Mouse (Mus musculus): Measurements from ENCODE around the gene Figla. TPM values are rescaled to one million over a fixed set of nuclear protein-coding genes. Genes with fewer than 3 reads are reported as not detected.
A peak's percentile ranks its signal among the peaks of the same experiment; 100 is the strongest.

Gene Figla
- total RNA-seq, 2 experiments from 2014 or later = not detected

DNA sequence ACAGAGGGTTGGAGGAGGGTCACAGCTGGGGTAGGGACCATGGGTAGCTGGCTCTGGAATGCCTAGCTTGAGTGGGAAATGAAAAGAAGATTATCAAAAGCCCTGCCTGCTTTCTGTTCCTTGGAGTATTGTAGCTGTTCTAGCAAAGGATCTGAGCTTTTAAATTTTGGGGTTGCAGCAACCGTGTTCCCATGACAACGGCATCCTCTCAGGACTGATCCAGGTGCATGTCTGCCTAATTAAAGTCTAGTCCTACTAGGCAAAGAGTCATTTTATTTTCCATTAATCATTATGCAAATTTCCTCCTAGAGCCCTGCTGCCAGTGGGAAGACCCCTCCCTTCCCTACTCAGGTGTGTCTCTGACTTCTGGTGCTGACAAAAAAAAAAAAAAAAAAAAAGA is 46.7 kb downstream of the Figla start:
- intact Hi-C loops (cut with DNase I) = no loop called here
- DNase-seq (ENCODE audit: low spot score in 2 of 2) = no peak

- intact Hi-C loops (cut with DNase I) = no loop called here
- peak; percentile 82 to 92 for DNase-seq (ENCODE audit: low spot score in 2 of 2)
Measured at GRCm38 (mm10) chr6:86064318-86065016, 48.5 kb downstream of the Figla start.

GRCm38 (mm10) chr6:86066727-86067126 is 50.8 kb downstream of the Figla start:
- DNase-seq (ENCODE audit: low spot score in 2 of 2) = no peak

DNA sequence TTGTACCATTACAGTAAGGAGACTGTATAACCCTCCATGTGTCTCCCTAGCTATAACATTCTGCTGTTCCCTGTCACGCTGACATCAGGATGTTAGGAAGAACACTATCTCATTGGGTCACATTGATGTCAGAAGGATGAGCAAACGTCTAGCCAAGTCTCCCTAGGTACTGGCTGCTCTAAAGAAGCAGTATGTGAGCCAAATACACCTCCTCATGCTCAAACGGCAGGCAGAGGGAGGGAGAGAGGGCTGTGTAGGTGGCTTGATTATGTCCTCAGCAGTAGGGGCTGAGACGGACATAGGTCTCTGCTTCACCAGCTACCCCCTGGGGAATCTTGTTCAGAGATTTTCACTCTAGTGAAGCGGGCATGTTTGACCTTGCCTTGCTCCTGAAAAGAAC is 51.2 kb downstream of the Figla start:
- DNase-seq (ENCODE audit: low spot score in 2 of 2) = peak in 1 of 2 experiments; percentile 49
- intact Hi-C loops (cut with DNase I) = no loop called here

More at GRCm38 (mm10) chr6:86066727-86067126, 50.8 kb downstream of the Figla start:
- intact Hi-C loops (cut with DNase I) = no loop called here

DNA sequence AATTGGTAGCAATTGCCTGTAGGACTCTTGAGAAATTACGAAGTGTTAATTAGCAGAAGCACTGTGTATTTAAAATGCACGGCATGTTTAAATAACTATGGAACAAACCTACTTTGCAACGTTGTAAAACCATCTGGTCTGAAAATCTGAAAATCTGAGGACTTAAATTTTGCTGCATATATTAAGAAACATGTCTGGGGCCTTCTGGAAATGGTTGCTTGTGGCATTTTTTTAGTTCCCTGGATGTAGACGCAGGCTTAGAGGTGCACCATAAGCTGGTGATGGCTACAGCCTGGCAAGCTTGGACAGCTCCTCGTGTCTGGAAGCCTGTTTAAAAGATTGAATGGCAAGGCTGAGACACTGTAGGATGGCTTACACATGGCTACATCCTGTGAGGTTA is 53.0 kb downstream of the Figla start:
- DNase-seq (ENCODE audit: low spot score in 2 of 2) = peak in 1 of 2 experiments; percentile 64
- intact Hi-C loops (cut with DNase I) = no loop called here

- intact Hi-C loops (cut with DNase I) = no loop called here
- DNase-seq (ENCODE audit: low spot score in 2 of 2) = no peak
Measured at GRCm38 (mm10) chr6:86069856-86070255, 53.9 kb downstream of the Figla start.

- intact Hi-C loops (cut with DNase I) = no loop called here
- no peak for DNase-seq (ENCODE audit: low spot score in 2 of 2)
Measured at GRCm38 (mm10) chr6:86070277-86070676, 54.3 kb downstream of the Figla start.

Other genes with a start within 250 kb of the Figla start
- gene Nat8f6, start 195.2 kb upstream of the Figla start, total RNA-seq (2021) = 1 to 10 TPM; 1.0 to 1.1 TPM
- 1 to 10 TPM; 2.2 to 3.1 TPM for gene Nat8f5, start 195.2 kb upstream of the Figla start, total RNA-seq (2021)
- 1 to 10 TPM; 1.2 to 2.0 TPM for gene Nat8, start 184.1 kb upstream of the Figla start, total RNA-seq (2021)
- 1 to 10 TPM in 1 of 2 experiments, under 1 TPM in 1; 0.76 to 1.1 TPM for gene Nat8f2, start 147.0 kb upstream of the Figla start, total RNA-seq (2021)
- 1 to 10 TPM; 3.9 to 4.2 TPM for gene Nat8f4, start 111.3 kb upstream of the Figla start, total RNA-seq (2021)
- 10 to 100 TPM; 48.9 to 52.2 TPM for gene Tprkb, start 104.3 kb upstream of the Figla start, total RNA-seq (2021)
- 10 to 100 TPM; 17.4 to 18.8 TPM for gene Nat8f1, start 100.5 kb upstream of the Figla start, total RNA-seq (2021)
- 10 to 100 TPM; 75.4 to 78.5 TPM for gene Dusp11, start 54.5 kb upstream of the Figla start, total RNA-seq (2021)
- gene Add2, start 12.5 kb downstream of the Figla start, total RNA-seq (2021) = 100 to 1,000 TPM; 225 to 236 TPM
- 10 to 100 TPM; 16.3 to 18.5 TPM for gene Tgfa, start 179.1 kb downstream of the Figla start, total RNA-seq (2021)

Measured in left cerebral cortex, postnatal 14 days (tissue).